ENCODE assay signal across 9 mouse cellular contexts in the genomic region with DNA sequence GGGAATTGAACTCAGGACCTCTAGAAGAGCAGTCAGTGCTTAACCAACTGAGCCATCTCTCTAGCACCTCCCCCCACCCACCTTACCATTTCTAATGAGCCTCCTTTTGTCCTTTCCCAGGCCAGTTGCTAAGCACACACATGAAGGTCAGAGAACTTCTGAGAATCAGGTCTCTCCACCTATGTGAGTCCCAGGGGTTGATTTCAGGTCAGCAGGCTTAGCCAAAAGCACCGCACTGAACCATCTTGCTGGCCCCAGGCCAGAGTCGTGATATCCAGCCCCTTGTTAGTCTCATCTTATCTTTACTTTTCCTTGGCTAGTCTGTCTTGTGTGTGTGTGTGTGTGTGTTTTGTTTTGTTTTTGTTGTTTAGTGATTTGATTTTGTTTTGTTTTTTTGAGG. TPM values are rescaled to one million over a fixed set of nuclear protein-coding genes. Genes with fewer than 3 reads are reported as not detected.
DNase-seq lines count a peak whose midpoint lies in the region; ATAC-seq and TF ChIP-seq lines count a peak whose summit lies in the region.
"Had no signal": no experiment of that assay in that cellular context is flagged by ENCODE, and none has a peak within 500 bp of the region (broad histone marks: within the 10 kb centered on the region; RNA-seq: fewer than 3 reads in every experiment).

No protein-coding gene starts in this region.

- TF ChIP-seq CTCF in brain, embryonic 14.5 days (IDR thresholded peaks at IDR 0.05; ENCODE audit: borderline replicate concordance, extremely low read depth, insufficient read depth, insufficient read length): no peak

- no peak overlapping the region for H3K4me3 ChIP-seq in kidney, embryonic 14.5 days (ENCODE audit: low read length)
- H3K4me3 ChIP-seq in hindbrain, embryonic 14.5 days (replicated peaks; ENCODE audit: low read length): no peak overlapping the region
- no peak overlapping the region for H3K4me3 ChIP-seq in midbrain, embryonic 15.5 days

- H3K27me3 ChIP-seq in kidney, embryonic 14.5 days (ENCODE audit: control insufficient read depth, insufficient read depth, low read length): no peaks in the 10 kb centered on the region
- no peaks in the 10 kb centered on the region for H3K27me3 ChIP-seq in hindbrain, embryonic 14.5 days (ENCODE audit: control insufficient read depth, insufficient read depth, low read length)
- H3K27me3 ChIP-seq in midbrain, embryonic 15.5 days (replicated peaks): no peaks in the 10 kb centered on the region

- no peak for ATAC-seq in kidney, embryonic 14.5 days (ENCODE audit: low FRiP score, low TSS enrichment)
- ATAC-seq in hindbrain, embryonic 14.5 days (ENCODE audit: low FRiP score): no peak
- no peak for ATAC-seq in midbrain, embryonic 15.5 days (replicated peaks)
- ATAC-seq in erythroblast, adult 5-6 weeks (replicated peaks; ENCODE audit: low FRiP score, poor library complexity, severe bottlenecking): no peak

- H3K9ac ChIP-seq in kidney, embryonic 14.5 days (ENCODE audit: low read depth, low read length): no peak overlapping the region
- no peak overlapping the region for H3K9ac ChIP-seq in hindbrain, embryonic 14.5 days
- H3K9ac ChIP-seq in midbrain, embryonic 15.5 days: no peak overlapping the region

- no peak for DNase-seq in kidney, postnatal 10 days
- peak; percentile 25 for DNase-seq in brain, embryonic 14.5 days (ENCODE audit: low read depth)
- DNase-seq in hindbrain, embryonic 14.5 days (ENCODE audit: low spot score): no peak
- no peak for DNase-seq in thymus, postnatal 25 days
- no peak for DNase-seq in thymus, postnatal 10 days (ENCODE audit: low spot score in 2 of 2)
- DNase-seq: right cerebral cortex, postnatal 25 days had no signal

- H3K4me2 ChIP-seq in kidney, embryonic 14.5 days (replicated peaks; ENCODE audit: low read depth, low read length): no peak overlapping the region
- H3K4me2 ChIP-seq in hindbrain, embryonic 14.5 days (replicated peaks): no peak overlapping the region
- H3K4me2 ChIP-seq in midbrain, embryonic 15.5 days: no peak overlapping the region

- peak overlapping the region; percentile 88 for H3K27ac ChIP-seq in kidney, embryonic 14.5 days (ENCODE audit: low read depth, low read length)
- peak overlapping the region; percentile 99 for H3K27ac ChIP-seq in hindbrain, embryonic 14.5 days
- H3K27ac ChIP-seq in midbrain, embryonic 15.5 days: peak overlapping the region; percentile 99

- no peak for TF ChIP-seq POLR2A in brain, embryonic 14.5 days (IDR thresholded peaks at IDR 0.05; ENCODE audit: borderline replicate concordance, extremely low read depth, insufficient read depth, insufficient read length, poor library complexity, severe bottlenecking)

- H3K9me3 ChIP-seq in kidney, embryonic 14.5 days (ENCODE audit: control insufficient read depth, low read length): no peaks in the 10 kb centered on the region
- no peaks in the 10 kb centered on the region for H3K9me3 ChIP-seq in hindbrain, embryonic 14.5 days (ENCODE audit: control insufficient read depth, low read length)
- H3K9me3 ChIP-seq in midbrain, embryonic 15.5 days: no peaks in the 10 kb centered on the region

- peaks cover 24% of the 10 kb centered on the region for H3K4me1 ChIP-seq in kidney, embryonic 14.5 days (ENCODE audit: control insufficient read depth, insufficient read depth, low read length)
- H3K4me1 ChIP-seq in hindbrain, embryonic 14.5 days (replicated peaks; ENCODE audit: control insufficient read depth, insufficient read depth, low read length): peaks cover 29% of the 10 kb centered on the region
- peaks cover 38% of the 10 kb centered on the region for H3K4me1 ChIP-seq in midbrain, embryonic 15.5 days

- H3K36me3 ChIP-seq in kidney, embryonic 14.5 days (ENCODE audit: control insufficient read depth, insufficient read depth, low read length): peaks cover 9% of the 10 kb centered on the region; the same call in 1 of the 2 replicates
- peaks cover 7% of the 10 kb centered on the region for H3K36me3 ChIP-seq in hindbrain, embryonic 14.5 days (replicated peaks; ENCODE audit: control insufficient read depth, insufficient read depth)
- no peaks in the 10 kb centered on the region for H3K36me3 ChIP-seq in midbrain, embryonic 15.5 days (replicated peaks)

- 35% methylated on average over 2 of the region's 2 CpGs for WGBS in kidney, embryonic 14.5 days
- WGBS in hindbrain, embryonic 14.5 days: 33% methylated on average over 2 of the region's 2 CpGs
- 22% methylated on average over 2 of the region's 2 CpGs for WGBS in midbrain, embryonic 15.5 days

RNA-seq across cellular contexts. Expression of gene Srebf2, which starts 1.6 kb away (rescaled TPM):
- polyA plus RNA-seq in kidney, embryonic 14.5 days (2014; fragmentation: Nextera tagmentation; extraction: Ambion mirVana): 76.9 and 114 TPM in 2 replicates
- 196 and 230 TPM in 2 replicates for polyA plus RNA-seq in brain, embryonic 14.5 days (2012; rRNA removed)
- polyA plus RNA-seq in hindbrain, embryonic 14.5 days (2014; fragmentation: Nextera tagmentation; extraction: Ambion mirVana): 153 and 154 TPM in 2 replicates
- 220 and 224 TPM in 2 replicates for polyA plus RNA-seq in midbrain, embryonic 15.5 days (2015; fragmentation: Nextera tagmentation; extraction: Ambion mirVana)
- 9.0 and 12.5 TPM in 2 replicates for total RNA-seq in erythroblast, adult 5-6 weeks (2015; ENCODE audit: low replicate concordance)
- 11.2 and 15.5 TPM in 2 replicates for total RNA-seq in erythroblast, adult 5-6 weeks (2017; ENCODE audit: low replicate concordance)

RNA-seq across cellular contexts. Expression of gene Ccdc134, which starts 17.7 kb away (rescaled TPM):
- polyA plus RNA-seq in kidney, embryonic 14.5 days (2014; fragmentation: Nextera tagmentation; extraction: Ambion mirVana): 12.8 and 19.6 TPM in 2 replicates
- 15.2 and 22.5 TPM in 2 replicates for polyA plus RNA-seq in brain, embryonic 14.5 days (2012; rRNA removed)
- 12.9 and 13.8 TPM in 2 replicates for polyA plus RNA-seq in hindbrain, embryonic 14.5 days (2014; fragmentation: Nextera tagmentation; extraction: Ambion mirVana)
- 12.2 and 12.7 TPM in 2 replicates for polyA plus RNA-seq in midbrain, embryonic 15.5 days (2015; fragmentation: Nextera tagmentation; extraction: Ambion mirVana)
- 0.63 TPM in 1 of 2 replicates, not detected in the other for total RNA-seq in erythroblast, adult 5-6 weeks (2015; ENCODE audit: low replicate concordance)
- total RNA-seq in erythroblast, adult 5-6 weeks (2017; ENCODE audit: low replicate concordance): 4.1 and 5.0 TPM in 2 replicates
